ENCODE assay signal across 23 mouse cellular contexts in the genomic region with DNA sequence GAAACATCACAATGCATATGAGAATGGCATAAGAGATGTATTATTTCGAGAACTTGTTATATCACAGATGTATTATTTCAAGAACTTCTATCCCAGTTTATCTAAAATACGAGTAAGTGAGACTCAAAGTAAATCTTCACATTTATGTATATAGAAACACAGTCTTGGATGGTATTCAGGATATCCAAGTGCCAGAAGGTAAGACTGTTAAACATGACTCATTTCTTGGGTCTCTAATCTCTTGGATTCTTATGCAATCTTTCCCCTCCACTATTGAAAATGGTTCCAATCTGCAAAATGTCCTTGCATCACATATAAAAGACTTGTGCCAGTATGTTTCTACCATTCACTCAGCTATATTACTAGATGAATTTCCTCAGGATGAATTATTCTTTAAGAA.
"Had no signal": no experiment of that assay in that cellular context is flagged by ENCODE, and none has a peak within 500 bp of the region (broad histone marks: within the 10 kb centered on the region; RNA-seq: fewer than 3 reads in every experiment).

No protein-coding gene starts in this region.

- DNase-seq: kidney, adult 11 months; kidney, adult 8-10 months; kidney, postnatal 10 days; kidney, postnatal 36 days; layer of hippocampus, postnatal 36 days; liver; lung, adult 18-20 months; lung, postnatal 10 days; lung, postnatal 4 days; midbrain, embryonic 14.5 days; right cerebral cortex, adult 18-20 months; right cerebral cortex, postnatal 14 days; right cerebral cortex, postnatal 4 days; thymus, postnatal 4 days had no signal

- H3K4me3 ChIP-seq: kidney, embryonic 15.5 days; limb, embryonic 10.5 days; limb, embryonic 13.5 days; liver, embryonic 12.5 days; liver, embryonic 15.5 days; lung, embryonic 15.5 days; neural tube, embryonic 12.5 days; neural tube, embryonic 15.5 days had no signal

- H3K36me3 ChIP-seq: kidney, embryonic 15.5 days; limb, embryonic 10.5 days; limb, embryonic 13.5 days; liver, embryonic 12.5 days; liver, embryonic 15.5 days; lung, embryonic 15.5 days; neural tube, embryonic 12.5 days; neural tube, embryonic 15.5 days had no signal

- H3K4me2 ChIP-seq: kidney, embryonic 15.5 days; limb, embryonic 13.5 days; liver, embryonic 12.5 days; liver, embryonic 15.5 days; lung, embryonic 15.5 days; midbrain, embryonic 11.5 days; neural tube, embryonic 12.5 days; neural tube, embryonic 15.5 days had no signal

- H3K27me3 ChIP-seq: kidney, embryonic 15.5 days; limb, embryonic 13.5 days; liver, embryonic 12.5 days; liver, embryonic 15.5 days; lung, embryonic 15.5 days; neural tube, embryonic 12.5 days; neural tube, embryonic 15.5 days had no signal

- H3K4me1 ChIP-seq: kidney, embryonic 15.5 days; limb, embryonic 10.5 days; limb, embryonic 13.5 days; lung, embryonic 15.5 days; neural tube, embryonic 12.5 days; neural tube, embryonic 15.5 days had no signal

- H3K9me3 ChIP-seq: kidney, embryonic 15.5 days; limb, embryonic 10.5 days; limb, embryonic 13.5 days; liver, embryonic 12.5 days; liver, embryonic 15.5 days; lung, embryonic 15.5 days; neural tube, embryonic 12.5 days; neural tube, embryonic 15.5 days had no signal

- ATAC-seq: liver, embryonic 12.5 days had no signal

- H3K27ac ChIP-seq: kidney, embryonic 15.5 days; limb, embryonic 10.5 days; limb, embryonic 13.5 days; liver, embryonic 12.5 days; liver, embryonic 15.5 days; lung, embryonic 15.5 days; neural tube, embryonic 12.5 days; neural tube, embryonic 15.5 days had no signal

- H3K9ac ChIP-seq: kidney, embryonic 15.5 days; limb, embryonic 13.5 days; liver, embryonic 12.5 days; liver, embryonic 15.5 days; lung, embryonic 15.5 days; neural tube, embryonic 12.5 days; neural tube, embryonic 15.5 days had no signal
